ENCODE assay signal across 8 mouse cellular contexts in the genomic region with DNA sequence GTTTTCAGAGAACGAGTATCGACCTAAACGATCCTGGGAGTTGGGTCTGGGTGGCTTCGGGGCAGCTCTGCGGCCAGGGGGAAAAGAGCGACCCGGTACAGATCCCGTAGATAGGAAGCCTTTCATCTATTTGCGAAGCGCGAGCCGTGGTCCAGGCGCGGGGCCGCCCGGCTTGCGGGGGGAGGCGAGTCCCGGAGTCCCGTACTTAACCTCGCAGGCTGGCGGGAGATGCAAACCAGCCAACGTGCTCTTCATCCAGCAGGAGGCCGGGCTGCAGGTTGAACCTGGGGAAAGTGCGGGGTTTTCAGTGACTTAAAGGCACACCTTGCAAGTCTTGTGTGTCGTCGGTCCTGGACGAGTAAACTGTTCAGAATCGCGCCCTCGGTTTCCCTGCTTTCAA. TPM values are rescaled to one million over a fixed set of nuclear protein-coding genes. Genes with fewer than 3 reads are reported as not detected.
DNase-seq lines count a peak whose midpoint lies in the region; ATAC-seq and TF ChIP-seq lines count a peak whose summit lies in the region.

No protein-coding gene starts in this region.

- H3K27ac ChIP-seq in embryonic fibroblast, embryonic 13.5 days (ENCODE audit: insufficient read depth, low read length): no peak overlapping the region
- H3K27ac ChIP-seq in midbrain, embryonic 14.5 days (replicated peaks; ENCODE audit: low read depth, low read length): peak overlapping the region; percentile 62

- H3K4me2 ChIP-seq in midbrain, embryonic 14.5 days (ENCODE audit: low read length): peak overlapping the region; percentile 72

- TF ChIP-seq CTCF in embryonic fibroblast, embryonic 13.5 days (IDR thresholded peaks at IDR 0.05; ENCODE audit: borderline replicate concordance, insufficient read depth, low read length): no peak

- TF ChIP-seq POLR2A in embryonic fibroblast, embryonic 13.5 days (IDR thresholded peaks at IDR 0.05; ENCODE audit: low read depth, low read length): no peak

- under 1% methylated on average over 31 of the region's 31 CpGs for WGBS in midbrain, embryonic 14.5 days

- H3K9ac ChIP-seq in midbrain, embryonic 14.5 days (replicated peaks; ENCODE audit: low read length): peak overlapping the region; percentile 81

- intact Hi-C loops in left cerebral cortex, postnatal 25 days (cut with DNase I): no loop called here
- intact Hi-C loops in left cerebral cortex, postnatal 4 days (cut with DNase I): loop anchor here (10.0 kb wide), 1 partner anchor 840 kb away; no protein-coding TSS in a partner anchor

- peak; percentile 35 to 39 for DNase-seq in left cerebral cortex, postnatal 25 days (ENCODE audit: low spot score in 2 of 2)
- DNase-seq in left cerebral cortex, postnatal 4 days: no peak
- DNase-seq in R1 (ENCODE audit: low read depth, low spot score): peak; percentile 74
- peak; percentile 35 to 58 for DNase-seq in kidney, postnatal 25 days
- DNase-seq in midbrain, embryonic 14.5 days: peak; percentile 68
- DNase-seq in layer of hippocampus, postnatal 14 days (ENCODE audit: low spot score in 2 of 2): no peak
- no peak for DNase-seq in Muller cell, postnatal 12 days (ENCODE audit: inconsistent ontology term)

- peak; percentile 48; the same call in 1 of the 2 replicates for ATAC-seq in midbrain, embryonic 14.5 days (ENCODE audit: low FRiP score, low TSS enrichment)

- H3K4me3 ChIP-seq in embryonic fibroblast, embryonic 13.5 days (ENCODE audit: insufficient read depth, low read length): peak overlapping the region; percentile 77
- H3K4me3 ChIP-seq in midbrain, embryonic 14.5 days (replicated peaks; ENCODE audit: low read depth, low read length): peak overlapping the region; percentile 90

- H3K36me3 ChIP-seq in midbrain, embryonic 14.5 days (ENCODE audit: control insufficient read depth, insufficient read depth, low read length): peaks cover 48% of the 10 kb centered on the region

- no peaks in the 10 kb centered on the region for H3K27me3 ChIP-seq in midbrain, embryonic 14.5 days (ENCODE audit: control insufficient read depth, insufficient read depth, low read length)

- H3K9me3 ChIP-seq in midbrain, embryonic 14.5 days (ENCODE audit: control insufficient read depth, low read length): no peaks in the 10 kb centered on the region

- peaks cover 6% of the 10 kb centered on the region for H3K4me1 ChIP-seq in embryonic fibroblast, embryonic 13.5 days (ENCODE audit: control insufficient read depth, insufficient read depth, low read length)
- peaks cover 21% of the 10 kb centered on the region for H3K4me1 ChIP-seq in midbrain, embryonic 14.5 days (ENCODE audit: control insufficient read depth, insufficient read depth, low read length)

RNA-seq across cellular contexts. Expression of a gene that starts 0.3 kb away (rescaled TPM):
- total RNA-seq in left cerebral cortex, postnatal 25 days (2021): 10 to 100 TPM; 86.4 to 87.3 TPM
- total RNA-seq in left cerebral cortex, postnatal 4 days (2021): 100 to 1,000 TPM; 111 to 114 TPM
- 38.8 and 42.0 TPM in 2 replicates for polyA plus RNA-seq in embryonic fibroblast, embryonic 13.5 days (2011; ENCODE audit: insufficient read length, low read depth, missing spikeins)
- 45.7 and 63.2 TPM in 2 replicates for polyA plus RNA-seq in midbrain, embryonic 14.5 days (2014; fragmentation: Nextera tagmentation; extraction: Ambion mirVana)
- 10 to 100 TPM; 82.3 to 87.7 TPM for total RNA-seq in layer of hippocampus, postnatal 14 days (2021)

RNA-seq across cellular contexts. Expression of a gene that starts 0.5 kb away (rescaled TPM):
- total RNA-seq in left cerebral cortex, postnatal 25 days (2021): 10 to 100 TPM; 28.7 to 29.0 TPM
- total RNA-seq in left cerebral cortex, postnatal 4 days (2021): 10 to 100 TPM; 26.8 to 29.0 TPM
- 20.0 and 22.5 TPM in 2 replicates for polyA plus RNA-seq in embryonic fibroblast, embryonic 13.5 days (2011; ENCODE audit: insufficient read length, low read depth, missing spikeins)
- 24.1 and 25.7 TPM in 2 replicates for polyA plus RNA-seq in midbrain, embryonic 14.5 days (2014; fragmentation: Nextera tagmentation; extraction: Ambion mirVana)
- total RNA-seq in layer of hippocampus, postnatal 14 days (2021): 10 to 100 TPM; 24.3 to 25.8 TPM

Comparison
In these comparisons a context has a peak if more than half of its experiments do, and no peak if none do; other contexts are left out.
1. DNase-seq: peak in left cerebral cortex, postnatal 25 days (2 of 2), R1 (single experiment), kidney, postnatal 25 days (2 of 2) and midbrain, embryonic 14.5 days (single experiment); none in left cerebral cortex, postnatal 4 days (single experiment), layer of hippocampus, postnatal 14 days (0 of 2) and Muller cell, postnatal 12 days (single experiment).